Mouse (Mus musculus): Measurements from ENCODE around the gene Dnaaf2.
A peak's percentile ranks its signal among the peaks of the same experiment; 100 is the strongest.

Dnaaf2 gene

DNA sequence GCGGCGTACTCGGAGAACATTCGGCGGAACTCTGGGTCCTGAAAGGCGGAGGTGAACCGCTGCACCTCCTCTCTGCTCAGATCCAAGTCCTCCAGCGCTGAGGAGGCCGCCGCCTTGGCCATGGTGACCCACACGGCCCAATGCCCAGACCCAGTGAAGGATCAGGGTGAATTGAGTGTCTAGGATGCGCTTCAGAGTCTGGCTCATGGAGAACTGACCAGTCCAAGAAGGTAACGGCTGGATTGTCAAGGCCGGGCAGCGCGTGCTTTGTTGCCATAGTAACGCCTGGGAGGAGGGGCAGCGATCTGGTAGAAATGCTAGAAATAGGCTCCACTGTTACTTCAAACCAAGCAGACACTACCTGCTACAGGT, at the start of gene Dnaaf2:
TSS of gene Dnaaf2 (minus strand) at position 266 of the 372 bp plus-strand sequence.
- DNase-seq: no peak

DNA sequence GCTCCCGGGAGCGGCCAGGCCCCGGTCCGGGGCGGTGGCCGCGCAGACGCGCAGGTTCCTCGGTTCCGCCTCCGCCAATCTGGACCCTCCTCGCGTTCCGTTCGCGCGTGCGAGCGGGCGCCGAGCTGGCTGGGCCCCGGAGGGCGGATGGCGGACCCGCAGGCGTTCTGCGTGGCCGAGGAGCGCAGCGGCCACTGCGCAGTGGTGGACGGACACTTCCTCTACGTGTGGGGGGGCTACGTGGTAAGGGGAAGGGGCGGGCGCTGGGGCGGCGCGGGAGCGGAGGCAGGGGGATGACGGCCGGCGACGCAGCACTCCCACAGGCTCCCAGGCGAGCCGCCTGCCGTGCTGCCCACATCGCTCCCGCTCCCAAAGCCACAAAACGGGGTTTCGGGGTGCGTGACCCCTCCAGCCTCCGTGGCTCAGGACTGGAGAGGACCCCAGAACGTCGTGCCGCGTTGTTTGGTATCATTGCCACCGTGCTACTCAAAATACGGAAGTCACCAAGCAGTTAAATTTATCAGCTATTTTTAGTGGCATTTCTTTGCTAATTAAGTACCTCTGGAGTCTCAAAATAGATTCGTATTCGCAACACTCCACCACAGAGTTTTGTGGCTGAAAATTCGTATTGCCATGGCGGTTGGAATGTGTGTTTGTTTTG, 43.7 kb upstream of the Dnaaf2 start:
- peak; percentile 83 for DNase-seq

DNA sequence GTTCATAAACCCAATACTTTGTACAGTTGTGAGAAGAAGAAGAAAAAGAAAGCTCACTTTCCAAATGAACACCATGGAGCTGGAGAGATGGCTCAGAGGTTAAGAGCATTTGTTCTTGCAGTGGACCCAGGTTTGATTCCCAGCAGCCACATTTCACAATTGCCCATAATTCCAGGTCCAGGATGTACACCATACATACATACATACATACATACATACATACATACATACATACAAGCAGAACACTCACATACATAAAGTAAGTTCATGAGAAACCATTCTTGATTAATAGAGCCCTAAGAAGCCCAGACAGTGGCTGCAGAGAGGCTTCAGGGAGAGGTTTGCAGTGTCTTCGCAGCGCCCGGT, 43.2 kb upstream of the Dnaaf2 start:
- no peak for DNase-seq

DNA sequence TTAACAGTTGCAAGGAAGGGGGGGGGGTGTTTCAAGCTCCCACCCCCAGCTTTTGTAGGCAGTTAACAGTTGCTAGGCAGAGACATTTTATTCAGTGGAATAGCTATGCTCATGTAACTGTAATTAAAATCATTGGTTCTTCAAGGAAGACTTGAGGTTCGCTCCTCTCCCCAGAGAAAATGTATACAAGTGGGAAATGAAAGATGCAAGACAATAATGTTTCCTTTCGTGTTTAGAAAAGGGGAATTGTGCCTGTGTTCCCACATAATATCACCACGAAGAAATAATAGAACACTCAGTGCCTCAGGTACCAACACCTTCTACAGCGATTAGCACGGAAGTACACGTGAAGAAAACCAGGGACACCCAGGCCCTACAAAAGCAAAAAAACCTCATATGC, 42.6 kb upstream of the Dnaaf2 start, which contains the start of gene Klhdc1:
TSS of gene Klhdc1 (plus strand) at position 301 of the 400 bp plus-strand sequence.
- no peak for DNase-seq

DNA sequence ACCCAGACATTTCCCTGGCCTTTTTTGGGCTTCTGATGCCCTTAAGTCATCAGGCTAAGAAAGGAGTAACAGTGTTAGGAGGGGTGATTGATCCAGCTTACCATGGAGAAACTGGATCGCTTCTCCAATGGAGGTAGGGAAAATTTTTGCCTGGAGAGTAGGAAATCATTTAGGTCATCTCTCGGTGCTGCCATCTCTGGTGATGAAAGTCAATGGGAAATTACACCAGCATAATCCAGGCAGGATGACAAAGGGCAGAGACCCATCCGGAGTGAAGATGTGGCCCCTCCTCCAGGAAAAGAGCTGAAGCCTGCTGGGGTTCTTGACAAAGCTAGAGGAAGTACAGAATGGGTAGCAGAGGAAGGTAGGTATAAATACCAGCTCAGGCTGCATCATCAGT, 40.1 kb upstream of the Dnaaf2 start:
- no peak for DNase-seq

DNA sequence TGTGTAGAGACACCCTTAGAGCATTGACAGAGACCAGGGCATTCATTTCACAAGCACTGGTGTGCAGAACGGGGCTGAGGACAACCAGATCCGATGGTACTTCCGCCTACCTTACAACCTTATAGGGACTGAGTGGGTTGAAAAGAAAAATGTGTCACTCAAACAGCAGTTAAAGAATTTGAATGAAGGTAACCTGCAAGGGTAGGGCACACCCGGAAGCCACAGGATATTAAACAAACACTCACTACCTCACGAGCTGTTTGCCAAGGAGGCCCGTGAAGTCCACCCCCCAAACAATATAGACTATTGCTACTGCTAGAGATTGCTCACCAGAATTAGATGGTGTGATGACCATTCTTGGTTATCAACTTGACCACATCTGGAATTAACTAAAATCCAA, 37.6 kb upstream of the Dnaaf2 start:
- DNase-seq: no peak

DNA sequence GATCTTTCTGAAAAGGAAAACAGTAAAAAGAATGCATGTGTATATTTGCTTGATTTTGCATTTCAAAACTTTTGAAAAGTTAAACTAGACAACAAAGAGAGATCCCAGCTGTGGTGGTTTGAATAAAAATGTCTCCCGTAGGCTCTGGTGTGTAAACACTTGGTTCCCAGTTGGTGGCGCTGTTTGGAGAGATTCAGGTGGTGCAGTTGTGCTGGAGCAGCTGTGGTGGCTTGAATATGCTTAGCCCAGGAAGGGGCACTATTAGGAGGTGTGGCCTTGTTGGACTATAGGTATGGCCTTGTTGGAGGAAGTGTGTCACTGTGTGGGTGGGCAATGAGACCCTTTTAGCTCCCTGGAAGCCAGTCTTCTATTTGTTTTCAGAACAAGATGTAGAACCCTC, 31.0 kb upstream of the Dnaaf2 start:
- no peak for DNase-seq

DNA sequence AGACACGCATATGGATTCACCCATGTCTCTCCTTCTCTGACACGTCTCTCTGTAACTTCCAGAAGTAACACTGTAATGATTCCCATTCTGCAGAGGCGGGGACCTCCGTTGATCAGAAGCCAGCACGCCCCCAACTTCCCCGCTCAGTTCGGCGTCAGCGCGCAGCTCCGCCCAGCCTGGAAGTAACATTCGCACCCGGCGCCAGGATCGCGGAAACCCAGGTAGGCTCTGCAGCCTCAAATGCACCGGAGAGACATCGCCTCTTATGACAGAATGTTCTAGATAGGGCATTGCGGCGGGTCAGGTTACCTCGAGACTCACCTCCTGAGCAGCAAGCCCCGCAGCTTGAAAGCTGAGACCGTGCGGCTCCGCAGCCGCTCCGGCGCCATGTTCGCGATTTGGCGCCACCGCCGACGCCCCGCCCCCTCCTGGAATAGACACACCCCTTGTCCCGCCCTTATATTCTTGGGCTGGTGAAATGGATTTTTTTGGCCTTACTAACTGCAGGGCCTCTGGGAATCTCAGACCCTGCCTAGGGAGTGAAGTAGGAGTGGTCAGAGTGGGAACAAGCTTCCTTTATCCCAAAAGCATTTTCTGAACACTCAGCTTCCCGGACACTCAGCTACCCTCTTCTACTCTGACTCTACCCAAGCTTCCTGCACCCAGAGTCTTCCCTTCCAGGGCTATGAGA, 29.7 kb upstream of the Dnaaf2 start, which contains the start of gene Pole2:
TSS of gene Pole2 (minus strand) at position 420 of the 691 bp plus-strand sequence.
- peak; percentile 79 for DNase-seq

DNA sequence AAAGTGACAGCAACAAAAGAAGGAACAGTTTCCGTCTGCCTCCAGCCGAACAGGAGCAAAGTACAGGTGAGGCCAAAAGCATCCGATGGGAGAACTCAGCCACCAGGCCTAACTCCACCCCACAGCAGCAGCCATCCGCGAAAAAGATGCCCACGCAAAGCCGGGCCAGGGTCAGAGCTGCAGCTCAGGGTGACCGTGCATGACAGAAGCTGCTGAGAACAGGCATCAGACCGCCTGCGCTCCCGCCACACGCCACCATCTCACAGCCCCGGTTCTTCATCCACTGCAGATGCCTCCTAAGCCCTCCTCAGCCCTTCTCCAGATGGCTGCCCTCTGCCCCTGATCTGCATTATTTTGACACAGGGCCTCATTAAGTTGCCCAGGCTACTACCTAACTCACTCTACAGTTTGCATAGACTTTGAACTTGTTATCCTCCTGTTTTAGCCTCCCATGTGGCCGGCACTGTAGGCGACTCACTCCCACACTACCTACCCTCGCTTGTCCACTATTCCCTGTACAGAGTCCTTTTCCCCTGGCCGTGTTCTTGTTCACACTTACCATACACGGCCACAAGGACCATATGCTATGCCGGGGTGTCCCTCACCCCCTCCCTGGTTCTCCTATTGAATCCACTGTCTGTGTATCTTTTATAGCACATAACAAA, 22.5 kb upstream of the Dnaaf2 start:
- DNase-seq: no peak

DNA sequence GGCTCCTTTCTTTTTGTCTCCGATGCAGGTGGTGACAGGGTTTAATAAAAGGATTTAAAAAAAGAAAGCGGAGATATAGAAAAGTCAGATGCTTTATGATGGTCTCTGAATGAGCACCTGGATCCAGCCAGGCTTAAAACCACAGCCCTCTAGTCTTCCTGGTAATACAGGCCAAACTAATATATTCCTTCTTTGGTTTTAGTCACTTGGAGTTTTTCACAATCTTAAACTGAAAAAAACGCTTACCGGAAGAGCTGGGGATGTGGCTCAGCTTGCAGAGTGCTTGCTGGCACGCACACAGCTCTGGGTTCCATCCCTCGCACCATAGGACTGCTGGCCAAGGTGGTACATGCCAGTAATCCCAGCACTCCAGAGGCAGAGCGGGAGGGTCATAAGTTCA, 18.4 kb upstream of the Dnaaf2 start:
- no peak for DNase-seq

DNA sequence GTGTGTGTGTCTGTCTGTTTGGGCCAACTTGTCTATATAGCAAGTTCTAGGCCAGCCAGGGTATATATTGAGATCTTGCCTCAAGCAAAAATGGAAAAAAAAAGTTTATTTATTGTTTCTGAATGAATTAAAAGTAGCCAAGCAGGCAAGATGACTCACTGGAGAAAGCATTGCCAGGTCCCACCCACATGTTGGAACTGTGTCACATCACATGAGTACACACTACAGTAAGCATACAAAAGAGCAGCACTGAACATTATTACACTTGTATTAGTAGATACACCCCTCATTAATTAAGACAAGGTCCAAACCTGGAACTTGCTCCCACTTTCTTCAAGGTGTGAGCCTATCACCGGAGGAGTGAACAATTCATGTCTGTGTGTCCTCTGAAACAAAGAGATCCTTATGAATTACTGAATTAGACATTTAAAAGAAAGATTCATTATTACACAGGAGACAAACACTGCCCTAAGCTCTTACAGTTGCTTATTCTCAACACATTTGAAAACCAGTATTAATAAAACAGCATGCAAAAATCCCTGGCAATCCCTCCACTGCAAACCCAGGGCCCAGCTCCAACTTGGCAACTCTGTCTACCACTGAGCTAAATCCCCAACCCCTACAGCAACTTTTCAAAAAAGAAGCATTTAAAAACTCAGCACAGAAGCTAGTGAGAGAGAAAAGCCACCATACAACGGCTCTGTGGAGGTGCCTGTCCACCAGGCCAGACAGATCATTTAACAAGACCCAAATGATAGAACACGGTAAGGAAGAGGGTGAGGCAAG, 17.0 kb upstream of the Dnaaf2 start:
- DNase-seq: no peak

DNA sequence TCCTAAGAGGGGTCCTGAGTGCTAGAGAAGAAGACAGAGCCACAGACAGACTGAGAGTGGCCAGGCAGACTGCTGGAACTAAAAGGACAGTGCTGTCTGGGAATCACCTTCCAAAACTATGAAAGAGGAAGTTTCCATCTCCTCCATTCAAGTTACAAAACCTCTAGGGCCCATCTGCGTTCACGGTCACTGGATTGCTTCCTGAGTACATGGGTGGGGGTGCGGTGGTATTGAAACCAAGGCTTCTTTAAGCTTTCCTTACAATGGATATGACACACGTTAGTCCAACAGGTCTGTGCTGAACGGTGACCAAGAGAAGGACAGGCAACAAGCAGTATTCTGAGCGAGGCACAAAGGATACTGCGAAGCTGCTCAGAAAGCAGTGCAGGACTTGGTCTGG, 16.2 kb upstream of the Dnaaf2 start:
- DNase-seq: no peak

DNA sequence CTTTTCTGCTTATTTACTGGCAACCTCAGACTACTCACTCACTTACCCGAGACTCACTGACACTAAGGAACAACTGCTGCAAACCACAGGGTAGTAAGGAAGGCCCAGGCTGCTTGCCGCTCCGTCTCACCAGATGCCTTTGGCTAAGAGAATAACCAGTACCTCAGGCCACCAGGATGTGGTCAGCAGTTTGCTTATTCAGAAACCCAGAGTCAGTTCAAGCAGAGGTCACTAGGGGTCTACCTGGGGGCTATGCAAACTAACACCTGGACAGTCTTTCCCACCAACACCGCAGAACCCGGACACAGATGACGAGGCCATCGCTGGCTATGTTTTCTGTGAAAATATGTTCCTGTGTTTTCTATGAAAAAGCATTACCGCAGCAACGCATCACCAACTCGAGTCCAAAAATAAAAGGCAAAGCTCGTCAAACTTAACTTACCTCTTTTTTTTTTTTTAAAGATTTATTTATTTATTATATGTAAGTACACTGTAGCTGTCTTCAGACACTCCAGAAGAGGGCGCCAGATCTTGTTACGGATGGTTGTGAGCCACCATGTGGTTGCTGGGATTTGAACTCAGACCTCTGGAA, 15.1 kb upstream of the Dnaaf2 start:
- DNase-seq: no peak

DNA sequence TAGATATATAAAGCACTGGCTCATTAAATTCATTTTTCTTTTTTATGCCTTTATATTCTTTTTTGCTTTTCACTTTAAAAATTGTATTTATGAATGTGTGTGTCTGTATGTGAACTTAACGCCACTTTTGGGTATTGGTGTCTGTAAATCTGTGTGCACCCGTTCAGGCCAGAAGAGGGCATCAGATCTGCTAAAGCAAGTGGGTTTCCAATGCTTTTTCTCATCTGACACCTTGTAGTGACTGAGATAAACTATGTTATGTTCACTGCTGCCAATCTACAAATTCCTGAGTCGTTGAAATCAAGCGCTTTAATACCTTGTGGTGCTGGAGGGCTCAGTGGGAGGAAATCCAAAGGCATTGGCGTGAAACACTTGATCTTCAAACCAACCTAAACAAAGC, 12.8 kb upstream of the Dnaaf2 start:
- DNase-seq: no peak

DNA sequence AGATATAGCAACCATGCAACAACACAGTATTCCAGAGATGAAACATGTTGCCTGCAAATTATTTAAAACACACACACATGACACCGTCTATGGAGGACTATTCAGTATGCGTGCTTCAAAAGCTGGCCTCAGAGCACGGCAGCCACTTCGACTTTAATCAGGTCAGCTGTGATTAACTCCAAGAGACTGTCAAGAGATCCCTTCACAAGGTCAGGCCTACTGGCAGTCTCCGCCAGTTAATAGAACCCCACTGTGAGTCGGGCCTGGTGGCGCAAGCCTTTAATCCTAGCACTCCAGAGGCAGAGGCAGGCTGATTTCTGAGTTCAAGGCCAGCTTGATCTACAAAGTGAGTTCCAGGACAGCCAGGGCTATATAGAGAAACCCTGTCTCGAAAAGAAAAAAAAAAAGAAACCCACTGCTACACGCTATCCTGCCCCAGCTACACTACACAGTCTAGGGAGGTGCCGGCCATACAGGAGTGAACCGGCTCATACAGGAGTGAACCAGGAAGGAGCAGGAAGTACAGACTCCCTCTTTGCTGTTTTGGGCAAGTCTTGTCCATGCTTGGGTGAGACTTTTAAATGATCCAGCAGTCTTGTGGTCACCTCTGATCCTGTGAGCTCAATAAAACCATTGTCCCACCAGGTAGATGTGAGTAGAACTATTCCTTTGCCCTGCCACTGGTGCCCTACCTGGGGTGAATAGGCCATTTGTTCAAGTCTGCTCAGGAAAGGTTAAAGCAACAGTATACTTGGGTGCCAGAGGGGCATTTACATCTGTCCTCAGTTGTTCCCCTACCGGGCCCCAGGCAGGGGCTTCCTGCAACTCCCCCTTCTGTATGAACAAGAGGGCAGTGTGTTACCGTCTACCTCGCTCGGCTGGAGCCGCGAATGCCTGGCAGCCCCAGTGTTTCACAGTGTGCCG, 12.1 kb upstream of the Dnaaf2 start:
- no peak for DNase-seq

DNA sequence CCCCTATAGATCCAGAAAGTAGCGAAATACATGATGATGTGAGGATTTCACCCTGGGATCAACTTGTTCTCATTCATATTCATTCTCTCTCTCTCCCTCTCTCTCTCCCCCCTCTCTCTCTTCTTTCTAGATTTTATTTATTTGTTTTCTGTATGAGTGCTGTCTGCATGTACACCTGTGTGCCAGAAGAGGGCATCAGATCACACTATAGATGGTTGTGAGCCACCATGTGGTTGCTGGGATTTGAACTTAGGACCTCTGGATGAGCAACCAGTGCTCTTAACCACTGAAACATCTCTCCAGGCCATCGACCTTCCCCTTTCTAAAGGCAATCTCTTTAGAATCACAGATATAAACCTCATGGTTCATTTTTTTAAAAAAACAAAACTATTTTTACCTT, 10.3 kb upstream of the Dnaaf2 start:
- DNase-seq: no peak

DNA sequence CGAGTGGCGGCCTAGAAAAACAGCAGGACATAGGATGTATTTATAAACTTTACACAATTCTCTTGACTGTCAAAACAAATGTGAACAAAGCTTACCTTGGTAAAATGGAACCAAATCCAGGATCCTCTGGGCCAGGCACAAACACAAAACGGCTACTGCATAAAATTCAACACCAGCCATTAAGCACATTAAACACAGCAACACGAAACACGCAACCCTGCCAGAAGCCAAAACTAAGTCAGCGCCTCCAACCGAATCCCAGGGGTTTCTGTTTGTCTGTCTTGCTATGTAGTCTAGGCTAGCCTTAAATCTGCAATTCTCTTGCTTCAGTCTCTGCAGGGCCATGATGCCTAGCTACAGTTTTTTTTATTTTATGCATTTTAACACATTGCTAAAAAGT, 9.7 kb upstream of the Dnaaf2 start:
- DNase-seq: no peak

DNA sequence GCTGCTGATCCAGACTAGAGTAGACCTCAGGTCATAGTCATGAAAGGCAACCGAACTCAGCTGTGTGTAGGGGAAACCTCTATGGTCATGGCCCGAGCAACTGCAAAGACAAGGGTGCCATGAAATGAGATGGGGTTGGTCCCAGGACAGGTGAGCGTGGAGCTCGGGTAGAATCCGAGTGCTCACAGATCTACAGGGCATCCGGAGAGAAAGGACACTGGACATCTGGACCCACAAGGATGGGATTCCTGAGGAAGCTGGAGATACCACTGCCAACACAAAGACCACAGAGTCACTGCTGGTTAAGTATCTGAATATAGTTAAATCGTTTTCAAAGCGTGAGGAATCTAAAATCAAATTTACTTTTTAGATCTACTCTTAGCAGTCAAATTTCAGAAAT, 9.2 kb upstream of the Dnaaf2 start:
- no peak for DNase-seq

DNA sequence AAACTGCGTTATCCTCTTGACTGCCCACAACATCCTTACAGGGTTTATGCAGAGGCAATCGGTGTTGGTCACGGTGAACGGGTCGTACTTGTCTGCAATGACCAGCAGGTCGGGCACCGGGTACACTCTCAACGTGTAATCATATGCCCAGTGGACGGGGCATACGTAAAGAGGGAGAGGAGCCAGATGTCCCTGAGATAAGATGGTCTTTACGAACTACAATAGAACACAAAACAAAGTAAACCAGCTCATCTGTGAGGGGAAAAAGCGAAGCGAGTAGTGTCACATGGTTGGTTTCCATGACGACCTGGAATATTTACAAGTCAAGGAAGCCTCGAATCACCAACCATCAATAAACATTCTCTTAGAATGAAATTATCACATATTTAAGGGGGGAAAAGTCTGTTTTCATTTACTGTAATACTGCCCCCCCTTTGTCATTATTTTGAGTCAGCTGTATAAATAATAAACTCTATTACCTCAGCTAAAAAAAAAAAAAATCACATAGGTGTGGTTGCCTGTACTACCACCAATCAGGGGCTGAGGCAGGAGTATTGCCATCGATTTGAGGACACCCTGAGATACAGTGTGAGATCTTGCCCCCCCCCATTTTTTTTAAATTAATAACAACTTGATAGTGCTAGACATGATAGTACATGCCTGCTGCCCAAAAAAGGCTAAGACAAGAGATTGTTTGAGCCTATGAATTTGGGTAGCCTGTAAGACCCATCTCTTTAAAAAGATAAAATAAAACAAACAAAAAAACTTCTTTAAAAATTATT, 6.0 kb upstream of the Dnaaf2 start, which contains the start of gene Gm49384:
TSS of gene Gm49384 (minus strand) at position 216 of the 782 bp plus-strand sequence.
- no peak for DNase-seq

DNA sequence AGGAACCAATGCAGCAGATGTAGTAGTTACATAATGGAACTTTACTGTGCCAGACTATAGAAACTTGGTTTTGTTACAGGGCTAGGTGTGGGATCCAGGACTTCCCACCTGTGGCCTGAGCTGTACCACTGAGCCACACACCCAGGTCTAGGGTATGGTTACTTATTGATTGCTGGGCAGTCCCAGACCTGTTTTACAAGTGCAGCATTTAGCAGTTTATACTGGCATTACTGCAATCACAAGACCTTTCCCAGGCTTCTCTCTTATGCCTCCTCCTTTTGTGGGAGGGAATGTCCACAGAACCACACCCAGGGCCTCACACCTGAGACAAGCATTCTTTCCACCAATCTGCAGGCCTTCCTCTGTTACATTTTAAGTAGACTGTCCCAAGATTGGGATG, 756 bp upstream of the Dnaaf2 start:
- no peak for DNase-seq
